Mouse (Mus musculus): ENCODE data around the gene Stk19. TPM values are rescaled to one million over a fixed set of nuclear protein-coding genes. Genes with fewer than 3 reads are reported as not detected.

Stk19 gene
- total RNA-seq, 1 experiment, result 32.6 TPM

DNA sequence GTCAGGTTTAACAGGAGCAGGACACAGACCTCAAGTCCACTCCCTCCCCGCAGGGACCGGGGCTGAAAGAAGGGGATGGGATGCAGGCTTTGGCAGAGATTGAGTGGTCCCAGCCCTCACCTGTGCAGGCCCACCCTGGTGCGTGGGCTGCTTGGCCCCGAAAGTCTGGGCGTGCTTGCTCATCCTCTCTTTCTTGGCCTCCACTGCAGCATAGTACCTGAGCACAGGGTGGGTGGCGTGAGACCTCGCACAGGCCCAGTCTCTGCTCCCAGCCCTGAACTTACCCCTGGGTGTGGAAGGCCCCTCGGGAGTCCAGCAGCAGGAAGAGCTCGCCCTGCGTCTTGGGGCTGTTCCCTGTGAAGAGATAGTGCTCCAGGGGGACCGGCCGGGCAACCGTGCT, 8.1 kb upstream of the Stk19 start:
- Histone ChIP-seq H3K9ac (ENCODE audit: insufficient read depth, low read depth, low read length, poor library complexity, severe bottlenecking) (no peak overlapping the region), H3K9me3 (ENCODE audit: control insufficient read depth, insufficient read depth, low read depth, low read length) (no peaks in the 10 kb centered on the region), H3K36me3 (ENCODE audit: control insufficient read depth, insufficient read depth, low read length, poor library complexity, severe bottlenecking) (peaks cover 27% of the 10 kb centered on the region; the same call in 1 of the 2 replicates), H3K4me1 (ENCODE audit: control insufficient read depth in 2 of 2, insufficient read depth in 2 of 2, low read length in 2 of 2, poor library complexity in 1 of 2) (no peaks in the 10 kb centered on the region; a peak in 1 of 4 replicates), H3K4me3 (ENCODE audit: insufficient read depth in 1 of 2, low read depth in 1 of 2, low read length in 2 of 2, poor library complexity in 1 of 2, severe bottlenecking in 1 of 2) (no peak overlapping the region), H3K27ac (ENCODE audit: insufficient read depth, low read depth, low read length, poor library complexity, severe bottlenecking) (no peak overlapping the region)
- in situ Hi-C loops (cut with MboI; ENCODE audit: low sequenced_read_pairs in 2 of 2, unreplicated experiment in 2 of 2), result no loop called here
- TF ChIP-seq HCFC1 (IDR thresholded peaks at IDR 0.05; ENCODE audit: borderline replicate concordance, insufficient read depth, low read length), result no peak
- no peak for DNase-seq (ENCODE audit: low read depth, low spot score)

GRCm38 (mm10) chr17:34840736-34841307, 4.1 kb upstream of the Stk19 start:
- Histone ChIP-seq H3K36me3 (ENCODE audit: control insufficient read depth, insufficient read depth, low read length, poor library complexity, severe bottlenecking) (peaks cover 36% of the 10 kb centered on the region), H3K9ac (ENCODE audit: insufficient read depth, low read depth, low read length, poor library complexity, severe bottlenecking) (no peak overlapping the region), H3K9me3 (ENCODE audit: control insufficient read depth, insufficient read depth, low read depth, low read length) (no peaks in the 10 kb centered on the region), H3K4me3 (ENCODE audit: insufficient read depth in 1 of 2, low read depth in 1 of 2, low read length in 2 of 2, poor library complexity in 1 of 2, severe bottlenecking in 1 of 2) (no peak overlapping the region), H3K4me1 (ENCODE audit: control insufficient read depth in 2 of 2, insufficient read depth in 2 of 2, low read length in 2 of 2, poor library complexity in 1 of 2) (peaks cover 0 to 6% of the 10 kb centered on the region in 2 experiments; a peak in 1 of 4 replicates), H3K27ac (ENCODE audit: insufficient read depth, low read depth, low read length, poor library complexity, severe bottlenecking) (no peak overlapping the region)
- DNase-seq (ENCODE audit: low read depth, low spot score), result no peak
- in situ Hi-C loops (cut with MboI; ENCODE audit: low sequenced_read_pairs in 2 of 2, unreplicated experiment in 2 of 2), result no loop called here
- TF ChIP-seq ZC3H11A (IDR thresholded peaks at IDR 0.05; ENCODE audit: borderline replicate concordance, low read depth, low read length) (no peak), HCFC1 (IDR thresholded peaks at IDR 0.05; ENCODE audit: borderline replicate concordance, insufficient read depth, low read length) (no peak), MAFK (IDR thresholded peaks at IDR 0.05; ENCODE audit: insufficient read depth, low read depth, low read length) (no peak), ZNF384 (IDR thresholded peaks at IDR 0.05; ENCODE audit: low read depth, low read length) (no peak), CHD2 (IDR thresholded peaks at IDR 0.05; ENCODE audit: low read depth, low read length) (no peak)

DNA sequence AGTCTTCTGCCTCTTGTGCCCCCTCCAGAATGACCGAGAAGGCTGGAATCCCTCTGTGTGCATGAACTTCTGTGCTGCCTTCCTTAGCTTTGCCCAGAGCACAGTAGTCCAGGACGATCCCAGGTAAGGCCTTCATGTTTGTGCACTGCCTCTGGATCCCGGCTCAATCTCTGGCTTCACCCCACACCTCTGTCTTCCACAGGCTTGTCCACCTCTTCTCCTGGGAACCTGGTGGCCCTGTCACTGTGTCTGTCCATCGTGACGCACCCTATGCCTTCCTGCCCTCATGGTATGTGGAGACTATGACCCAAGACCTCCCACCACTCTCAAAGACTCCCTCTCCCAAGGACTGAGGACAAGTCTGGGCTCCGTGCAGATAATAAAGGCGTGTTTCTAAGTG, 2.0 kb upstream of the Stk19 start:
- Histone ChIP-seq H3K9me3 (ENCODE audit: control insufficient read depth, insufficient read depth, low read depth, low read length) (no peaks in the 10 kb centered on the region), H3K9ac (ENCODE audit: insufficient read depth, low read depth, low read length, poor library complexity, severe bottlenecking) (no peak overlapping the region), H3K4me1 (ENCODE audit: control insufficient read depth in 2 of 2, insufficient read depth in 2 of 2, low read length in 2 of 2, poor library complexity in 1 of 2) (peaks cover 0 to 6% of the 10 kb centered on the region in 2 experiments; a peak in 1 of 4 replicates), H3K27ac (ENCODE audit: insufficient read depth, low read depth, low read length, poor library complexity, severe bottlenecking) (no peak overlapping the region), H3K36me3 (ENCODE audit: control insufficient read depth, insufficient read depth, low read length, poor library complexity, severe bottlenecking) (peaks cover 28% of the 10 kb centered on the region), H3K4me3 (ENCODE audit: insufficient read depth in 1 of 2, low read depth in 1 of 2, low read length in 2 of 2, poor library complexity in 1 of 2, severe bottlenecking in 1 of 2) (no peak overlapping the region)
- no peak for DNase-seq (ENCODE audit: low read depth, low spot score)
- TF ChIP-seq CHD2 (IDR thresholded peaks at IDR 0.05; ENCODE audit: low read depth, low read length), result no peak
- TF ChIP-seq ZNF384 (IDR thresholded peaks at IDR 0.05; ENCODE audit: low read depth, low read length), result no peak
- TF ChIP-seq HCFC1 (IDR thresholded peaks at IDR 0.05; ENCODE audit: borderline replicate concordance, insufficient read depth, low read length), result no peak
- no peak for TF ChIP-seq ZC3H11A (IDR thresholded peaks at IDR 0.05; ENCODE audit: borderline replicate concordance, low read depth, low read length)
- TF ChIP-seq MAFK (IDR thresholded peaks at IDR 0.05; ENCODE audit: insufficient read depth, low read depth, low read length), result no peak
- in situ Hi-C loops (cut with MboI; ENCODE audit: low sequenced_read_pairs in 2 of 2, unreplicated experiment in 2 of 2), result no loop called here

DNA sequence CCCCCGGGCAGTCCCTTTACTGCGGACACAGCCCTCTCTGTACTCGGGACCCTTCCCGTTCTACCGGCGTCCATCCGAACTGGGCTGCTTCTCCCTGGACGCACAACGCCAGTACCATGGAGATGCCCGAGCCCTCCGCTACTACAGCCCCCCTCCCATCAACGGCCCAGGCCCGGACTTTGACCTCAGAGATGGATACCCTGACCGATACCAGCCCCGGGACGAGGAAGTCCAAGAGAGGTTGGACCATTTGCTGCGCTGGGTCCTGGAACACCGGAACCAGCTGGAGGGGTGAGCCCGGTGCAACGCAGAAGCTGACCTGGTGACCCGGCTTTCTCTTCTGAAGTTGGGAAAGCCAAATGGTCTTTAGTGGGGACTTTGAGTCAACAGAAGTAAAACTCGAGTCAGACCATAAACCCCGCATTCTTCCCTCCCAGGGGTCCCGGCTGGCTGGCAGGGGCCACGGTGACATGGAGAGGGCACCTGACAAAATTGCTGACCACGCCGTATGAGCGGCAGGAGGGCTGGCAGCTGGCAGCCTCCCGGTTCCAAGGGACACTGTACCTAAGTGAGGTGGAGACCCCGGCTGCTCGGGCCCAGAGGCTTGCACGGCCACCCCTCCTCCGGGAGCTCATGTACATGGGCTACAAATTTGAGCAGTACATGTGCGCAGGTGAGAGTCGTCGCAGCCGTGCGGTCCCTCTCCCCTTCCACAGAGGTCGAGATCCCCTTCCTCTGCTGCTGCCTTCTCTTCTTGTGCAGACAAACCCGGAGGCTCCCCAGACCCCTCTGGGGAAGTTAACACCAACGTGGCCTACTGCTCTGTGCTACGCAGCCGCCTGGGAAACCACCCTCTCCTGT, 949 bp upstream of the Stk19 start:
- DNase-seq (ENCODE audit: low read depth, low spot score), result no peak
- in situ Hi-C loops (cut with MboI; ENCODE audit: low sequenced_read_pairs in 2 of 2, unreplicated experiment in 2 of 2), result no loop called here
- H3K4me3 ChIP-seq (ENCODE audit: insufficient read depth in 1 of 2, low read depth in 1 of 2, low read length in 2 of 2, poor library complexity in 1 of 2, severe bottlenecking in 1 of 2), result peak overlapping the region; percentile 82 to 84
- TF ChIP-seq ZNF384 (IDR thresholded peaks at IDR 0.05; ENCODE audit: low read depth, low read length), result no peak
- no peak for TF ChIP-seq HCFC1 (IDR thresholded peaks at IDR 0.05; ENCODE audit: borderline replicate concordance, insufficient read depth, low read length)
- no peak for TF ChIP-seq CHD2 (IDR thresholded peaks at IDR 0.05; ENCODE audit: low read depth, low read length)
- no peak for TF ChIP-seq ZC3H11A (IDR thresholded peaks at IDR 0.05; ENCODE audit: borderline replicate concordance, low read depth, low read length)
- TF ChIP-seq MAFK (IDR thresholded peaks at IDR 0.05; ENCODE audit: insufficient read depth, low read depth, low read length), result no peak
- no peaks in the 10 kb centered on the region for H3K9me3 ChIP-seq (ENCODE audit: control insufficient read depth, insufficient read depth, low read depth, low read length)
- H3K9ac ChIP-seq (ENCODE audit: insufficient read depth, low read depth, low read length, poor library complexity, severe bottlenecking), result peak overlapping the region; percentile 87
- H3K4me1 ChIP-seq (ENCODE audit: control insufficient read depth in 2 of 2, insufficient read depth in 2 of 2, low read length in 2 of 2, poor library complexity in 1 of 2), result peaks cover 0 to 6% of the 10 kb centered on the region in 2 experiments; a peak in 1 of 4 replicates
- H3K27ac ChIP-seq (ENCODE audit: insufficient read depth, low read depth, low read length, poor library complexity, severe bottlenecking), result no peak overlapping the region
- H3K36me3 ChIP-seq (ENCODE audit: control insufficient read depth, insufficient read depth, low read length, poor library complexity, severe bottlenecking), result peaks cover 28% of the 10 kb centered on the region
